ENCODE assay signal across 8 mouse cellular contexts in the genomic region with DNA sequence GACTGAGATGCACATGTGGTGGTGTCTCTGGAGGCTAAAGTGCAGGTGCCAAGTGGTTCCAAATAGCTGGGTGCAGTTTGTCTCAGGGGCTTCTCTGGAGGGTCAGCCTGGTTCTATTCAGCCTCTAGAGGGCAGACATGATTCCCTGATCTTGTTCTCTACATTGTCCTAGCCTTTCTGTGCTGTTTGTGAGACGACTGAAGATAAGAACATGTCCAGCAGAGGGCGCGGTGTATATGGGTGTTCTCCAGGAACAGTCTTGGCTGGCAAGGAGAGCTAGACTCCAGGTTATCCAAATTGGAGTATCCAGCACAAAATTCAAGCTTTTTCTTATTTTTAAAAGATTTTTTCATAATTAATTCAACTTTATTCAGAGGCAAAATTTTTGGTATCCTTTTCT. TPM values are rescaled to one million over a fixed set of nuclear protein-coding genes. Genes with fewer than 3 reads are reported as not detected.
A peak's percentile ranks its signal among the peaks of the same experiment; 100 is the strongest.
DNase-seq lines count a peak whose midpoint lies in the region; ATAC-seq and TF ChIP-seq lines count a peak whose summit lies in the region.
"Not testable (repeated sequence)": the region's sequence is repeated elsewhere in the genome, so short reads cannot be mapped to it uniquely, and the experiment has no call there.
"Had no signal": no experiment of that assay in that cellular context is flagged by ENCODE, and none has a peak within 500 bp of the region (broad histone marks: within the 10 kb centered on the region; RNA-seq: fewer than 3 reads in every experiment).

No protein-coding gene starts in this region.

- not testable (repeated sequence) for H3K27me3 ChIP-seq in intestine, postnatal 0 days (replicated peaks; ENCODE audit: control insufficient read depth, insufficient read depth, low read length); midbrain, embryonic 11.5 days (ENCODE audit: control insufficient read depth, insufficient read depth, low read length)

- not testable (repeated sequence) for ATAC-seq in intestine, postnatal 0 days
- ATAC-seq in midbrain, embryonic 11.5 days (ENCODE audit: low FRiP score) = peak; percentile 70; the same call in 1 of the 2 replicates

- not testable (repeated sequence) for H3K4me1 ChIP-seq in cortical plate, adult 2 months (ENCODE audit: control insufficient read depth, insufficient read depth, low read length); intestine, postnatal 0 days (replicated peaks; ENCODE audit: control insufficient read depth, insufficient read depth, low read length); midbrain, embryonic 11.5 days (ENCODE audit: control insufficient read depth, insufficient read depth, low read length)

- DNase-seq in adrenal gland, adult 18-20 months (ENCODE audit: low spot score in 2 of 2) = peak; percentile 48 to 59
- peak; percentile 54 for DNase-seq in gastrocnemius, postnatal 10 days
- DNase-seq in left cerebral cortex, adult 9 months (ENCODE audit: low spot score in 2 of 2) = peak; percentile 25 to 83
- DNase-seq in midbrain, embryonic 11.5 days (ENCODE audit: low spot score, missing footprints) = peak; percentile 87
- peak; percentile 7 to 54 for DNase-seq in spleen, adult 18-20 months

- H3K4me2 ChIP-seq in intestine, postnatal 0 days (replicated peaks; ENCODE audit: low read depth); midbrain, embryonic 11.5 days: not testable (repeated sequence)

- not testable (repeated sequence) for H3K27ac ChIP-seq in cortical plate, adult 2 months (ENCODE audit: insufficient read depth, low read length); intestine, postnatal 0 days (ENCODE audit: low read depth, low read length); midbrain, embryonic 11.5 days (ENCODE audit: low read depth, low read length)

- peak; percentile 63 for TF ChIP-seq CTCF in cortical plate, adult 2 months (IDR thresholded peaks at IDR 0.05; ENCODE audit: extremely low read depth, insufficient read depth, low read length)
- TF ChIP-seq CTCF in intestine, postnatal 0 days (IDR thresholded peaks at IDR 0.05; ENCODE audit: low read depth) = peak; percentile 76

- H3K4me3 ChIP-seq in cortical plate, adult 2 months (ENCODE audit: insufficient read depth, low read length); intestine, postnatal 0 days (ENCODE audit: low read depth, low read length); midbrain, embryonic 11.5 days (ENCODE audit: low read depth, low read length): not testable (repeated sequence)

- H3K36me3 ChIP-seq in intestine, postnatal 0 days (ENCODE audit: control insufficient read depth, insufficient read depth); midbrain, embryonic 11.5 days (ENCODE audit: control insufficient read depth, insufficient read depth, low read length): not testable (repeated sequence)

- TF ChIP-seq POLR2A in cortical plate, adult 2 months (IDR thresholded peaks at IDR 0.05; ENCODE audit: extremely low read depth, insufficient read depth, low read length) = not testable (repeated sequence)

- 6% methylated on average over 3 of the region's 3 CpGs for WGBS in intestine, postnatal 0 days
- 7% methylated on average over 3 of the region's 3 CpGs for WGBS in midbrain, embryonic 11.5 days

- not testable (repeated sequence) for H3K9me3 ChIP-seq in intestine, postnatal 0 days (ENCODE audit: control insufficient read depth); midbrain, embryonic 11.5 days (ENCODE audit: control insufficient read depth, low read length)

- H3K9ac ChIP-seq in intestine, postnatal 0 days (ENCODE audit: low read depth, low read length); midbrain, embryonic 11.5 days (ENCODE audit: low read length): not testable (repeated sequence)

RNA-seq across cellular contexts. Expression of gene Gm5751, which starts 9.7 kb away (rescaled TPM):
- not detected for total RNA-seq in adrenal gland, adult 18-20 months (2021)
- 0.46 and 0.55 TPM in 2 replicates for polyA plus RNA-seq in cortical plate, adult 2 months (2012; rRNA removed)
- total RNA-seq in gastrocnemius, postnatal 10 days (2021) = not detected
- polyA plus RNA-seq in intestine, postnatal 0 days (2015; fragmentation: Nextera tagmentation; extraction: Ambion mirVana) = not detected in 2 replicates
- not detected in 2 replicates for polyA plus RNA-seq in midbrain, embryonic 11.5 days (2014; fragmentation: Nextera tagmentation; extraction: Ambion mirVana)
- polyA plus RNA-seq: gonadal fat pad, adult 2 months had no signal

RNA-seq across cellular contexts. Expression of gene Gm6592, which starts 20.5 kb away (rescaled TPM):
- total RNA-seq in adrenal gland, adult 18-20 months (2021) = not detected
- polyA plus RNA-seq in cortical plate, adult 2 months (2012; rRNA removed) = not detected in 2 replicates
- total RNA-seq in gastrocnemius, postnatal 10 days (2021) = not detected
- polyA plus RNA-seq in intestine, postnatal 0 days (2015; fragmentation: Nextera tagmentation; extraction: Ambion mirVana) = not detected in 2 replicates
- polyA plus RNA-seq in midbrain, embryonic 11.5 days (2014; fragmentation: Nextera tagmentation; extraction: Ambion mirVana) = not detected in 2 replicates
- polyA plus RNA-seq: gonadal fat pad, adult 2 months had no signal

RNA-seq across cellular contexts. Expression of gene B630019K06Rik, which starts 27.9 kb away (rescaled TPM):
- 10 to 100 TPM; 11.5 to 12.6 TPM for total RNA-seq in adrenal gland, adult 18-20 months (2021)
- polyA plus RNA-seq in cortical plate, adult 2 months (2012; rRNA removed) = 22.3 and 24.0 TPM in 2 replicates
- 1 to 10 TPM; 1.7 TPM for total RNA-seq in gastrocnemius, postnatal 10 days (2021)
- 1.9 and 2.3 TPM in 2 replicates for polyA plus RNA-seq in intestine, postnatal 0 days (2015; fragmentation: Nextera tagmentation; extraction: Ambion mirVana)
- polyA plus RNA-seq in midbrain, embryonic 11.5 days (2014; fragmentation: Nextera tagmentation; extraction: Ambion mirVana) = 8.1 and 9.7 TPM in 2 replicates

Comparison
In these comparisons a context has a peak if more than half of its experiments do, and no peak if none do; other contexts are left out.
1. DNase-seq: peak in every context shown above with its lines; median percentile 87 in midbrain, embryonic 11.5 days; 54 in gastrocnemius, postnatal 10 days; 54 in left cerebral cortex, adult 9 months; 54 in adrenal gland, adult 18-20 months; 30 in spleen, adult 18-20 months.